Mouse (Mus musculus): Measurements from ENCODE around the gene Lysmd4. TPM values are rescaled to one million over a fixed set of nuclear protein-coding genes. Genes with fewer than 3 reads are reported as not detected.

Lysmd4 gene
- 1 to 10 TPM in 1 of 2 experiments, under 1 TPM in 1; 0.95 to 8.8 TPM for polyA plus RNA-seq (2012; fragmentation: generic; extraction: Trizol)

DNA sequence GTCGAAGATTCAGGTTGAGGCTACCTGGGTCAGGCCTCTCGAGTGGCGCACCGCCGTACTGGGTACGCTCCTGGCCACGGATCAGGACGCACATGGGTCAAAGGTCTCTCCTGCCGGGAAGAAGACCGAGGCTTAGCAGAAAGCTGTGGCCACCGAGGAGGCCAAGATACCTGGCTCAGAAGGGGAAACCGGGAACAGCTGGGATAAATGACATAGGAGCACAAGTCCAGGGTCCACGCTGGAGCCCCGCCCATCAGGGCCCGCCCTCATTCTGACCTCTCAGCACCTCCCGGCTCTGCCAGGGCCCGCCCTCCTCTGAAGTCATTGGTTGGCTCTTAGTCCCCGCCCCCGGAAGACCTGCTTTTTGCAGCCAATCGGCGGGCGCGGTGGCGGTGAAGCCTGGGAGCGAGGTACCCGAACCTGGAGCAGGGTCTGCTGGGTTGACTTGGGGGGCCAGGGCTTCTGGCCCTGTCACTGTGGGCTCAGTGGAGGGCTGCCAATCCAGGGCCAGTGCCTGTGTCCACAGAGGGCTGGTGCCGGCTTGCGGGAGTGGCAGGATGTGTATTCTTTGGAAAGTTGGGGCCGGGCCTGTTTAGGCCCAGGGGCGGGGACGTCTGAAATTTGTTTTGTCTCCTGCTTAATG is at the start of gene Lysmd4:
Gene Lysmd4 (plus strand): TSS at position 325 of the 643 bp plus-strand sequence.

Other genes starting within 250 kb of the Lysmd4 start
- gene Mef2a, start 150.3 kb downstream of the Lysmd4 start, polyA plus RNA-seq (2012; fragmentation: generic; extraction: Trizol), result 1 to 10 TPM in 1 of 2 experiments, under 1 TPM in 1; 0.46 to 6.3 TPM

Measured in C3H10T1/2 (cell line).